Mouse (Mus musculus): ENCODE data around the gene Nmi.

- TF ChIP-seq CTCF (IDR thresholded peaks at IDR 0.05; ENCODE audit: control insufficient read depth, insufficient read depth, insufficient read length): no peak
- no peak for TF ChIP-seq USF1 (IDR thresholded peaks at IDR 0.05; ENCODE audit: low read depth)
- no peak for TF ChIP-seq CEBPB (IDR thresholded peaks at IDR 0.05; ENCODE audit: low read depth)
- no peak for TF ChIP-seq MYOG (IDR thresholded peaks at IDR 0.05; ENCODE audit: control insufficient read depth, extremely low read depth, insufficient read length)
- TF ChIP-seq MYOD1 (IDR thresholded peaks at IDR 0.05; ENCODE audit: control insufficient read depth, insufficient read length, low read depth): no peak
- TF ChIP-seq MAX (IDR thresholded peaks at IDR 0.05): no peak
- TF ChIP-seq FOSL1 (IDR thresholded peaks at IDR 0.05; ENCODE audit: insufficient read depth, low read length, poor library complexity, severe bottlenecking): no peak
Measured at GRCm38 (mm10) chr2:51911864-51912263, 61.4 kb downstream of the Nmi start.

Measured in C2C12 (cell line).